Mouse (Mus musculus) megakaryocyte, adult 5-6 weeks (primary cell): ENCODE results near the gene Sfxn2. TPM values are rescaled to one million over a fixed set of nuclear protein-coding genes. Genes with fewer than 3 reads are reported as not detected.

Experiments used
- ATAC-seq: 2 replicates; pipeline ENCODE4 v1.8.0; 2016; ENCODE audit warnings: mild to moderate bottlenecking, inconsistent platforms; ENCODE audit not compliant: poor library complexity, severe bottlenecking
- total RNA-seq, 2 experiments: library from RNA; stranded (forward) in 1 of 2; stranded (reverse) in 1 of 2; fragments of 153-499, 151-499 nt in 1 of 2; fragments of 221-1000, 200-1000 nt in 1 of 2; gene quantifications; 2 replicates each; pipeline versions ENCODE4 v1.2.3 to v1.2.4; 2015 to 2017

Gene Sfxn2
- total RNA-seq, 2 experiments from 2014 or later: 5.2 to 7.7 TPM

DNA sequence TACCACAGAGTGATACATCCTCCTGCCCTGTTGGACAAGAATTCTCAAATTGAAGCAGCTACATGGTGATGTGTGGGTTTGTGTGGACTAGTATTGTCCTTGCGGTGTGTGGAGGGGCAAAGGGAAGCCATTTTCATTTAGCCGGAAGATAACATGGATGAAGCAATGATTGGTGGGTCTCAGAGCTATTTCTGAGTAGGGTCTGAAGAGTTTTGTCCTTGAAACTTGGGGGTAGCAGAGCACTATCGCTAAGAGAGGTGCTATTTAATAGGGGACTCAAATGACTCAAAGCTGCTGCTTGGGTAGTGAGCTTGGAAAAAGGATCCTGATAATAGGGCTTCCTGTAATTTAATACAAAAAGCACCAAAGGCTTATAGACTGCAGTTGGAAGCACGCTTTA, 25.0 kb downstream of the Sfxn2 start:
- ATAC-seq: no peak

DNA sequence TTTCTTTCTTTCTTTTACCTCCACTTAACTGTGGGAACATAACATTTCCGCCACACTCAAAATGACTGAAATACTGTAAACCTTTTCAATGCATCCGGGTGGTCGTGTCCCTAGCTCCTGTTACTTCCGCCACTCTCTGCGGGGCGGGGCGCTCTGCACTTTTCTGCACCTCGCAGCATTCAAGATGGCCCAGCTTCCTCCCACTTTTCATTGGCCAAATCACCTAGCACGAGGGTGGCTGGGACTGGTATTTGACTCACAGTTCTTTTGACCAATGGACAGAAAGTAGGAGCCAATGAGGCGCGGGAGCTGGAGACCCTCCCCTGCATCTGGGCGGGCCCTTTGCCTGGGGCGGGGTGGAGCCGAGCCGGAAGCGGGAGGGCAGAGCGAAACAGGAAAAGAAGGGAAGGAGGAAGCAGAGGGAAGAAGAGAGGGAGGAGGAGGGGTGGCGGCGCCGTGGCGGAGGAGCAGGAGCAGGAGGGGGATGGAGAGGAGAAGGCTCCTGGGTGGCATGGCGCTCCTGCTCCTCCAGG, 25.6 kb downstream of the Sfxn2 start, which contains the start of gene Wbp1l:
Wbp1l (plus strand) TSS at position 365 of the 533 bp plus-strand sequence.
- ATAC-seq: peak; percentile 98

DNA sequence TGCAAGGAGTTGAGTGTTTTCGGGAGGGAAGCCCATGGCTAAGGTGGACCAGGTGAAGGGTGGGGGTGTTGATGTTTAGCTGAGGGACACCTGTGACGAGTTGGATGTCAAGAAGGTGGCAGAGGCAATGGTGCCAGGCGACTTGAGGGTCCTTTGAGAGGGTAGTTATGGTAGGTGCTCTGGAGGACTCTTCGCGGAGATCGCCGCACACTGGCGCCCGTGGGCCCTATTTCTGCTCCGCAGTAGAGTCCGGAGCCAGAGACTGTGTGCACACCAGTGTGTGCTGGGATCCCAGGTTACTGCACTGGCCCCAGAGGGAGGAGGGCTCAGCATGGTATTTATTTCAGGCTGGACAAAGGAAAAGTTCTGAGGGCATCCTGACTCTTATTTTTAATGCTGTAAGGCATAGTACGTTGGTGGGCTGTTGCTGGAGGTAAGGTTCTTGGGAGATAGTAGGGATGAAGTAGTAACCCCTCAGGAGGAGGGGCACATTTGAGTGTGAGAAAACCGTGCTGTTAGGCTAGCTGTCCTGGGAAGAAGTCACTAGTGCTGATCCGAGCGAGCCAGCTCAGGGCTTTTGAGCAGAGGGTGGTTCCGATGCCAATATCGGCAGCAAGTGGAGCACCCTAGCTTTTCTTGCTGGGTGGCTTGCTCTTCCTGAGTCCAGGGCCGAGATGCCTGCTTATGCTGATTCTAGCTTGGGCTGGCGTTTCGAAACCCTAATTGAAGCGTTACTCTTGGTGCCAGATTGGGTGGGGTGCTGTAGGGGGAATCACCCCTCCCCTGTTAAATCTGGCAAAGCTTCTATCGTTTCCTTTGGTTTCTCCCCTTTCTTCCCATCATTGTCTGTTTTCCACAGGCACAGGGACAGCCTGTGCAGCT, 26.5 kb downstream of the Sfxn2 start:
- peak; percentile 16; the same call in 1 of the 2 replicates for ATAC-seq

DNA sequence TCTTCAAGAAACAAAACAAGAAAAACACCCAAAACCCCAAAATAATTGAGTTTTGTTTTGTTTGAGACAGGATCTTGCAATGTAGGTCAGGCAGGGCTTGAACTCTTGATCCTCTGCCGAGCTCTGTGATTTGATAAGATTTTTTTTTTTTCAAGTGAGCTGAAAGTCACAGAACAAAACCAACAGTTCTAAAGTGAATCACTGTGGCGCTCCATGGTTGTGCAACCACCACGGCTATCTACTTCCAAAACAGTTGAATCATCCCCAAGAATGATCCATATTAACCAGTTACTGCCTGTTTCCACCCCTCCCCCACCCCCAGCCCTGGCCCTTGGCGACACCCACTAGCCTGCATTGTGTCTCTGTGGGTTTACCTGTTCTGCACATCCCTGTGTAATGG, 27.2 kb downstream of the Sfxn2 start:
- no peak for ATAC-seq

DNA sequence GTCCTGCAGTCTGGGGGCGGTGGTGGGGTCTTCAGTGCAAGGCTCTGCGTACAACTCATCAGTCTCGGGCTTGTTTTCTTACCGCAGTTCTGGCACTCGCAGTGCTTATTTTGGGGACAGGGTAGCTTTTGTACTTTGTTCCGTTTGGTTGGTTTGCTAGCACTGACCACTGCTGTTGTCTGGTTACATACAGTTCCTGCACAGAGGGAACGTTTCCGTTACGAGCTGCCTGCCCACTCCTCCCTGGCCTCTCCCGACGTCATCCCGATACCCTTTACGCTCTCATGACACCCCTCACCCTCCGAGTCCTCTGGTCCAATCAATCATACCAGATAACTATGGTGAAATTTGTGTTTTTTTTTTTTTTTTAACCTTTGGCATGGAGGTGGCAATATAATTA, 28.3 kb downstream of the Sfxn2 start:
- no peak for ATAC-seq

DNA sequence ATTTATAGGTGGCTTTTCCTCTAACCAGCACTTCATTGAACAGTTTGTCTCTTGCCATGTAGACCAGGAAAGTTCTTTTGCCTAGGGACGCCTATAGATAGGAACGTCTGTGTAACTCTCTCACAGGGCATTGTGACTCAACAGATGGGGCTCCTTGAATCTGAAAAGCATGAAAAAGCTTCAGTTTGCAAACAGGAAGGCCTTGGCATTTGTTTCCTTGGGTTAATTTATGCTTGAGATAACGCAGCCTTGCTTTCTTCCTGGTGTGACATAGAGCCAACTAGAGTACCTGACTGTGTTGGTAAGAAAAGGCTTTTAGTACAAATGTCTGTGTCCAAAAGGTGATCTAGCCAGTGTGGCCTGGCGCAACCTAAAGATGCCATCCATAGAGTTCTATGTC, 29.2 kb downstream of the Sfxn2 start:
- no peak for ATAC-seq

DNA sequence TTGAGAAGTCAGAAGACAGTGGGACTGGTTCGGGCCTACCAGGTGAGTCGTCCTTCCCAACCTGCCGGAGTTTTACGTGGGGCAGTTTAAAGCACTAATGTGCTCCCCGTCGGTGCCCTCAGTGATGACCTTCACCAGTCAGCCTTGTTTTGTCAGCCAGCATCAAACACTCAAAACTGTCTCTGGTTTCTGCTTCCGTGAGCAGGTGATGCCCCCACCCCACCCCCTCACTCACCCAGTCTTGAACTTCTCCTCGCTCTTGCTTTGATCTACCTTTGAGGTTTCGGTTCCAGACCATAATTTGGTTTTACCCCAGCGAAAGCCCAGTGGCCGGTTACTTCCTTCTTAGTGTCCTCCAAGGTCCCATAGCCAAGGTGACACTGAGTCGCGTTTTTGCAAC, 33.6 kb downstream of the Sfxn2 start:
- peak; percentile 13; the same call in 1 of the 2 replicates for ATAC-seq

DNA sequence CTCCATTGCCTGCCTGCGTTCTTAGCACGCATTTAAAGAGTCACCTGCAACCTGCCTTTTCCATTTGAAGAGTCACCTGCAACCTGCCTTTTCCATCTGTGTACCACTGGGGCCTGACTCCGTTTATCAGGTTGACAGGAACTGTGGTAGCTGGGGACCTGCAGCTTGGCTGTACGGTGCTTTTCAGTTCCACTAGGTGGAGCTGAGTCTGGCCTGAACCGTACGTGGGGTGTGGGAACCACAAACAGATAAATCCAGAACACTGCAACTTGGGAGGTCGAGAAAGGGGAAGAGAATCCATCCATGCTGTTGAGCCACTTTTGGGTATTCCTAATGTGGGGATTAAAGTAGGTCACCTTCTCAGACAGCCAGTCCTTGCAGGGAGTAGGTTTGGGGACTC, 34.3 kb downstream of the Sfxn2 start:
- ATAC-seq: peak; percentile 77

DNA sequence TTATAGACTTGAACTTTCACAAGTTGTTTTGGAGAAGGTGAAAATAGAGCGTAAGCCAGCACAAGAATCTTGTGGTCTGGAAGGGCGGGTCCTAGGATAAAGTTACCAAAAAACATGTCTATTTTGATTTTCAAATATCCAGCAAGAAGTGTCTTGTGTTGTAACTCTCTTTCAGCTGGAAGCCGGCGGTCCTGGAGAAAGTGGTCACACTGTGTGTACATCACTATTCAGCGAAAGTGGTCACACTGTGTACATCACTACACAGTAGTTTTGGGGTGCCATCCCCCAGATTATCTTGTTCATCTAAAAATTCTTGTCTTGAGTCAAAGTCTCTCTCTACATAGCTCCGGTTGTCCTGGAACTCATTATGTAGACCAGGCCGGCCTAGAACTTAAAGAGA, 35.0 kb downstream of the Sfxn2 start:
- no peak for ATAC-seq

DNA sequence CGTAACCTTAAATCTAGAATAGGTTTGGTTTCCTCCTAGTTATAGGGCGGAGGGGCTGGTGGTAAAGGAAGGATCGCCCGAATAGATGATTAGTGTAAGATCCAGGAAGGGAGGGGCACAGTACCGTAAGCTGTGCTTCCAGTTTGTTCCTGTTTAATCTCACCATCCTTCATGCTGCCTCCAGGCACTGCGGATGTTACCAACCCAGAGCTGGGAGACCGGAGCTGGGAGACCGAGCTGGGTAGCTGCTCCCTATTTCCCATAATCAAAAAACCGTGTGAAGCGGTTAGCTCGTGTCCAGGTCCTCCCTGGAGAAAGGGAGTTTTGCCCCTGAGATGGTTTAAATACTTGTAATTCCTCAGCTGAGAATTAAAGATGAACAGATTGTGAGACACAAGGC, 43.2 kb downstream of the Sfxn2 start:
- no peak for ATAC-seq

DNA sequence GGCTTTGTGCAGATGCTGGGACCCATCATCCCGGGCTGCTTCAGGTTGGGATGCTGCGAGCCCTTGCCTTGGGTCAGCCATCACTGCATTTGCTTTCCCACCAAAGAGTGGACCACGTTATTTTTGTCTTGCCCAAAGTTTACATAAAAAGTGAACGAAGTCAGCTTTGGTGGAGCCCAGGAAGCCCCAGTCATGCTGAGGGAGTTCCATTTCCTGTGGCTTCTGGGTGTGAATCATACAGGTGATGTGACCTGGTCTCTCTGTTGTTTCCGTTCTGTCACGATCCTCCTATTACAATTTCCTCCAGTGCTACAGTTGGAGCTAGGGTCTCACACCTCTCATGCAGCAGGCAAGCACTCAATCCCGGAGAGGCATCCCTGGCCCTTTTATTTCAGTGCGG, 44.2 kb downstream of the Sfxn2 start:
- no peak for ATAC-seq

DNA sequence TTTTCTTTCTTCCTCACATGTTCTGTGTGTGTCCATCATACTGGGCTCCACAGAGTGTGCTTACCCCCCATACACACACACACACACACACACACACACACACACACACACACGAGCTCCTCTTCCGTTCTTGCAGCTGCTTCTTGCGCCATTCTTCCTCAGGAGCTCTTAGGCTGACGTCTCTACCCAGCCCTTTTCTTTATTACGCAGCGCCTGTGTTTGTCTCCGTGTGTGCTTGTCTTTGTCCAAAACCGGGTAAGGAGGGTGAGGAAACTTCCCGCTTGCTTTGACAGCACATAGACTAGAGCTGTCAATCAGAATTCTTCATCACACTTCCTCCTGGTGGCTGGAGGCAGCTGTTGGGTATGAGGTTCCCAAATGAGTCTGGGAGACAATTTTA, 45.2 kb downstream of the Sfxn2 start:
- ATAC-seq: peak; percentile 92

DNA sequence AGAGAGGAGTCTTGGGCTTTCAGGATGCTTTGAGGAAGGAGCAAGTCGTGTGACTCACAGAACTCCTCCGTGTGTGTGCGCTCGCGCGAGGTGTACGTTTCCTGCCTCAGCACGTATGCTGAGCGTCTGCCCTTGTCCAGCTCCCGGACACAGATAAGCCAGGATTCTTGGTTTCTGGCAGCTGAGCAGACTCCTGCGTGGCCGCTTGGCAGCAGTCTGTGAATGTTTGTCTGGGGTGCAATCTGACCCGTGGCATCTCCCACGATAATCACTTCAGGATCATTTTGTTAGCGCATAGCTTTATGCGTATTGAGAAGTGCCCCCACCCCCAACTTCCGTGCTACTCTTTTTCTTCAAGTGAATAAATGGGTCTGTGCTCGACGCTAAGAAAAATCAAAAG, 45.8 kb downstream of the Sfxn2 start:
- no peak for ATAC-seq

DNA sequence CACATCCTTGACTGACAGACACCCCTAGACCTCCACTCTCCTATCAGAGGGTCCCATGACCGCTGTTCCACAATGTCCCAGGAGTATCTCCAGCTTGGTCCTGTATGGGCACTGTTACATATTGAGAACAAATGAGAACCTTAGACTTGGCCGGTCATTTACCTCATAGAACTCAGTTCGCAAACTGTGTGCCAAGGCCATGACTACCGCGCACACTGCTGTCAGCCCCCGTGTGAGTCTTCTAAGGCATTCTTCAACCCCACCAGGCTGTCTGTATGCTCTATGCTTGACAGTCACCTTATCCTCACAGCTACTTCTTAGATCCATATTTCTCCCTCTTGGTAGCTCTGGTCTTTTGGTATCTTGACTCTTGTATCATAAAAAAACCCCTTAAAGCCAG, 46.4 kb downstream of the Sfxn2 start:
- ATAC-seq: no peak

DNA sequence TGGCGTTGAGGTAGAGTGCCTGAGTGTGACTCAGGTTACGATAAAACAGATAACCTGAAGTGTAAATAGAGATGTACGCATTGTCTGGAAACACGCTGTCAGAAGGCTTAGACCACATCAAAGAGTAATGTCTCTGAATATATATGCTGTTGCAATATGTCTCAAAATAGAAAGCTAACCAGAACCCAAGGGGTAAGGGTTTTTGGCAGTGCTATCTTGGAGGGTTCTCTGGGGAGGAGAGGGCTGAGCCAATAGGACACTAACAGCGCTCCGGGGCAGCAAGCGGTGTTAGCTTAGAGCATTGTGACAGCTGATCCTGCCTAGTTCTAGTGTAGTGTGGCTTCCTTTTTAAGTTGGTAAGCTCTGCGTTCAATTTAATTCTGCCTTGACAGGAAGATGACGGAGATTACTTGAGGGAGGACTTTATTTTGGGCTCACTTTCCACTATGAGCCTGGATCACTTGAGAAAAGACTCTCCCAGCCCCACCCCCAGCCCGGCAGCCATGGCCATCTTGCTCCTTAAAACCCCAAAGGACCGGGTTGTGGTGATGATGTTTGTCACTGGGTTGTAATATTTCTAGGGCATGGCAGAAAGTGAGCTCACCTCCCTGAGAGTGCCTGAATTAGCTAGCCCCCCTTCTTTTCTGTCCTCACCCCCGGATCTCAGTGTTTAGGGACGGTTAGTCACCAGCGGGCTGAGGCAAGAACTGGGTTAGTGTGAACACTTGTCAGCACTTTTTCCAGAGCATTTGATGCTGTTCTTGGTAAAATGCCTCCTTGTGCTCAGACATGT, 47.0 kb downstream of the Sfxn2 start:
- ATAC-seq: peak; percentile 16; the same call in 1 of the 2 replicates

DNA sequence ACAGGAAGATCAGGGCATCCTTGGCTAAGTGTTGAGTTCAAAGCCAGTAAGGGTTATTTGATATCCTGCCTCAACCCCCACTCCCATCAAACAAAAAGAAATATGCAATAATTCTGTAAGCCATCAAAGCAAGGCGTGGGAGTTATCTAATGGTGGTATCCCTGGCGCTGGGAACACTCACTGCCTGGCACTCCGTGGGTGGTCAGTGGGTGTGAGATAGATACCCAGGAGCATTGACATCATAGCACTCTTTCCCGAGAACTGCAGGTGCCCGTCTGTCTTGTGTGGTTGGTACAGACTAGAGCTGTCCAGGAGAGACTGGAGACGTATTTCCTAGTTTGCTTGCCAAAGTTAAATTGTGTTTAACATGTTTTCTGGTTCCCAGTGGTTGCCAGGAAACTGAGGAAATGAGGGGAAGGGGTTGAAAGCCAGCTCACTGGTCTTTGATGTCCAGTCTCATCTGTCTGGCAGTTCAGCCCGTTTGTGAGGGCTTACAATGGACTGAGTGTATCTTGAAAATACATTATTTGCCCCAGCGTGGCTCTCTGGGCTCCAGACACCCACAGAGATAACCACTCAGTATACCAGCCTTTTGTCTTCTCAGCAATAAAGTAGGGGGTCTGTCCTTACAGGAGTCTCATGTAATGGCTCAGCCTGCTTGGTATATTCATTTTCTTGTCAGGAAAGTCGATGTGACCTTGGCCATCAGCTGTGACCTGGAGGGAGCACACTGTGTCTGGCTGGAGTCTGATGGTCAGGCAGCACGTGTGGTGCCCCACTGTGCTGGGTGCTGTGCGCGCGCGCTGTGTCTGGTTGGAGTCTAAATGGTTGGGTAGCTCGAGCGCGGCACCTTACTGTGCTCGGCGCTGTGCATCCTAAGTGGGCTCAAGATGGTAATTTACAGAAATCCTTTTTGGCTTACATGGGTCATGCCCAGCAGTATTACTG, 48.3 kb downstream of the Sfxn2 start:
- ATAC-seq: no peak

DNA sequence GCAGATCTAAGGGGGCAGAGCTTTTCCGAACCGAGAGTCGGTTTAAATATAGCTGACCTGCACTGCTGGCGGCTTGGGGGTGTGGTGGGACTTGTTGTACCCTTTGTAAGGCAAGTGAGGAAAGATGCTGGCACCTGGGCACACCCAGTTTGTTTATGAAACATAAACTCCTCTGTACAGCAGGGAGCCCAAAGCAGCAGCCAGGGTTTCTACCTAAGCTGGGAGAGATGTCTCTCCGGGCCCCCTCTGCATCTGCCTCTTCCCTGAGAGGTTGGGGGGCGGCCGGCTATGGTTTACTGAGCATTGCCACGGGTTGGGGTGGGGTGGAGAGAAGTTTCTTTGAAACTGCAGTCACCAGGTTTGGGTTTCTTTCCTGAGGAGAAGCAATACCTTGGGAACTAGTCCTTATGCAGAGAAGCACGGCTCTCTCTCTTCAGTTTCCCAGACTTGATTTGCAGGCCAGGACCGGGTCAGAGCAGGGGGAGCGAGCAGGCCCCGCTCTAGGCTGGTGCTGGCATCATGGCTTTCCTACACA, 49.6 kb downstream of the Sfxn2 start:
- no peak for ATAC-seq

DNA sequence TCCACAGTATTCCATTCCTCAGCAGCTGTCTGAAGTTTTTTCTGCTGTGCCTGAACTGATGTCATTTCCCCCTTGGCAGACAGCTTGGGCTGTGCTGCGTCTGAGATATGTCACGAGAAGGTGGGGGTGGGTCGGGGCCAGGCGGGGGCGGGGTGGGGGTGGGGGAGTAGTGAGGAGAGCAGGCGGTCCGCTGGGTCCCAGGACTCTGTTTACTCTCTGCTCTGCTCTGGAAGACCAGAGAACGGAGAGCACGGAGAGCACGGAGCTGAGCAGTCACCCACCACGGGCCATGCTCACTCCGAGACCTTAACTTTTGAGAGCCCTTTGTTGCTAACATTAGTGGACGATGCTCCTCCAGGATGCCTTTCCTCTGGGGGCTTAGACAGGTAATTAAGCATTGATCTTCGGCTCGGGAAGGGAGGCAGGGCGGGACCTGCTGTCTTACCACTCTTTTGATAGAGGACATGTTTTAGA, 50.1 kb downstream of the Sfxn2 start:
- ATAC-seq: no peak

DNA sequence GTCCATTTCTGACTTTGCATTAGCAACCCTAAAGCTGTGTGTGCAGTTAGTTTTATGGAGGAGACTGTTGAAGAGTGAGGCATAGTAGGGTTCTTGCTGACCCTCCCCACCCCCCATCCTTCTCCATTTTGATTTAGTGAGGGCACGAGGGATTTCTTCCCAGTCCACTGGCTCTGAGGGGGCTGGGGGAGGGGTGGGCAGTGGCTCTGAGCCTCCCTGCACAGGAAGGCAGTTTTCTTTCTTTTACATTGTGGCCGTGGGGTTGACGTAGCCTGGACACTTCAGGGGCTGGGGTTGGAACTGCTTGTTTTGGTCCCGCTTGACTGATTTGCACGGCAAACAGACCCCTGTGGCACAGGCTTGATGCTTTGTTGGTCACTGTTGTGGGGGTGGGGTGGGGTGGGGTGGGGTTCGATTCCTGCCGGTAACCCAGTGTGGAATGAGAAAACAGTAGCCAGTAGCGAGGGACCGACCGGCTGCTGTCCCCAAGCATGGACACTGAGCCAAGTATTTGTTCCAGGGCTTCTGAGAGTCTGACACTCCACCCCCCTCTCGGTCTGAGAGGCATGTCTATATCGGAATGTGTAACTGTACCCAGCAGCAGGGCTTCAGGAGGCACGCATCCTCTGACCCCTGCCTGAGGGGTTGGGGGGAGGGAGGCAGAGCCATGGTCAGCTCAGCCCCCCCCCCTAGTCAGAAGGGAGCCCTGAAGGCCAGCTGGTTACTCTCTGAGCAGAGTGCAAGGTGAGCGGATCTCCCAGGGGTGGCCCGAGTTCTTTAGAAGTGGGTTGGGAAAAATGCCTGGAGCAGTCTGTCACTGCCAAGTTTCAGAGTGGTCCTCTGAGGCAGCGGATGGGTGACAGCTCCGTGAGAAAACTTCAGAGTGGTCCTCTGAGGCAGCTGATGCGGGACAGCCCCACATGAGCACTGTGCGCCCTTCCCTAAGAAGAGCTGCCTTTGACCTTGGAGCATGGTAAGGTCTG, 50.9 kb downstream of the Sfxn2 start:
- ATAC-seq: no peak
